Mouse (Mus musculus): ENCODE measurements around the gene Fasn. TPM values are rescaled to one million over a fixed set of nuclear protein-coding genes. Genes with fewer than 3 reads are reported as not detected.
"Not testable (repeated sequence)": the region's sequence is repeated elsewhere in the genome, so short reads cannot be mapped to it uniquely, and the experiment has no call there.

Fasn gene
- polyA plus RNA-seq, 1 experiment, result 199 TPM

GRCm38 (mm10) chr11:120792652-120793051, 31.7 kb downstream of the Fasn start:
- Histone ChIP-seq H3K4me3 (ENCODE audit: insufficient read depth, poor library complexity, severe bottlenecking) (no peak overlapping the region), H3K27me3 (ENCODE audit: control insufficient read depth, insufficient read depth, insufficient read length) (no peaks in the 10 kb centered on the region), H3K79me3 (ENCODE audit: low read depth) (peaks cover 20% of the 10 kb centered on the region), H3K79me2 (ENCODE audit: control insufficient read depth, insufficient read depth) (peaks cover 30% of the 10 kb centered on the region), H3K36me3 (ENCODE audit: control insufficient read depth, insufficient read depth) (peaks cover 67% of the 10 kb centered on the region), H3ac (ENCODE audit: control insufficient read depth, insufficient read length, low read depth) (no peak overlapping the region)
- TF ChIP-seq CEBPB (IDR thresholded peaks at IDR 0.05; ENCODE audit: low read depth) (no peak), CTCF (IDR thresholded peaks at IDR 0.05; ENCODE audit: control insufficient read depth, insufficient read depth, insufficient read length) (no peak), MYOG (IDR thresholded peaks at IDR 0.05; ENCODE audit: control insufficient read depth, extremely low read depth, insufficient read length) (no peak), MAX (IDR thresholded peaks at IDR 0.05) (no peak), FOSL1 (IDR thresholded peaks at IDR 0.05; ENCODE audit: insufficient read depth, low read length, poor library complexity, severe bottlenecking) (no peak), USF1 (IDR thresholded peaks at IDR 0.05; ENCODE audit: low read depth) (no peak), MYOD1 (IDR thresholded peaks at IDR 0.05; ENCODE audit: control insufficient read depth, insufficient read length, low read depth) (no peak)

DNA sequence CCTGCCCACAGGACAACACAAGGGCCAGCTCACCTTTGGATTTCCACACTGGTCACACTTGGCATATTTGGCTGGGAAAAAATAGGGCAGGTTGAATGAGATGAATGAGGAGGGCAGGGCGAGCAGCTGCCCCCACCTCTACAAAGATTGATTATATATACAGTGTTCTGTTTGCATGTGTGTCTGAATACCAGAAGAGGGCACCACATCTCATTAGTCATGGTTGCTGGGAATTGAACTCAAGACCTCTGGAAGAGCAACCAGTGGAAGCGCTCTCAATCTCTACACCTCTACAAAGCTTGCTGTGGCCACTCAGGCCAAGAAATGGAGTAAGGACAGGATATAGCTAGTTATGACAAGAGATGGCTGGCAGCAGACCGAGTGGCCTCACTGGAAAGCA, 34.5 kb downstream of the Fasn start:
- peaks cover 42% of the 10 kb centered on the region for H3K79me2 ChIP-seq (ENCODE audit: control insufficient read depth, insufficient read depth)
- no peak overlapping the region for H3K4me3 ChIP-seq (ENCODE audit: insufficient read depth, poor library complexity, severe bottlenecking)
- H3K79me3 ChIP-seq (ENCODE audit: low read depth), result peaks cover 16% of the 10 kb centered on the region
- H3K36me3 ChIP-seq (ENCODE audit: control insufficient read depth, insufficient read depth), result peaks cover 90% of the 10 kb centered on the region
- H3ac ChIP-seq (ENCODE audit: control insufficient read depth, insufficient read length, low read depth), result no peak overlapping the region
- TF ChIP-seq MYOG (IDR thresholded peaks at IDR 0.05; ENCODE audit: control insufficient read depth, extremely low read depth, insufficient read length) (no peak), MYOD1 (IDR thresholded peaks at IDR 0.05; ENCODE audit: control insufficient read depth, insufficient read length, low read depth) (no peak), CEBPB (IDR thresholded peaks at IDR 0.05; ENCODE audit: low read depth) (no peak), USF1 (IDR thresholded peaks at IDR 0.05; ENCODE audit: low read depth) (no peak), MAX (IDR thresholded peaks at IDR 0.05) (no peak), FOSL1 (IDR thresholded peaks at IDR 0.05; ENCODE audit: insufficient read depth, low read length, poor library complexity, severe bottlenecking) (no peak), CTCF (IDR thresholded peaks at IDR 0.05; ENCODE audit: control insufficient read depth, insufficient read depth, insufficient read length) (no peak)
- H3K27me3 ChIP-seq (ENCODE audit: control insufficient read depth, insufficient read depth, insufficient read length), result no peaks in the 10 kb centered on the region

- TF ChIP-seq USF1 (IDR thresholded peaks at IDR 0.05; ENCODE audit: low read depth), result no peak
- no peak for TF ChIP-seq MAX (IDR thresholded peaks at IDR 0.05)
- TF ChIP-seq CEBPB (IDR thresholded peaks at IDR 0.05; ENCODE audit: low read depth), result no peak
- Histone ChIP-seq H3K27me3 (ENCODE audit: control insufficient read depth, insufficient read depth, insufficient read length) (no peaks in the 10 kb centered on the region), H3ac (ENCODE audit: control insufficient read depth, insufficient read length, low read depth) (no peak overlapping the region), H3K4me3 (ENCODE audit: insufficient read depth, poor library complexity, severe bottlenecking) (no peak overlapping the region), H3K79me3 (ENCODE audit: low read depth) (peaks cover 13% of the 10 kb centered on the region), H3K36me3 (ENCODE audit: control insufficient read depth, insufficient read depth) (peaks cover 86% of the 10 kb centered on the region), H3K79me2 (ENCODE audit: control insufficient read depth, insufficient read depth) (peaks cover 42% of the 10 kb centered on the region)
Observed at GRCm38 (mm10) chr11:120789355-120789754, 35.0 kb downstream of the Fasn start.

DNA sequence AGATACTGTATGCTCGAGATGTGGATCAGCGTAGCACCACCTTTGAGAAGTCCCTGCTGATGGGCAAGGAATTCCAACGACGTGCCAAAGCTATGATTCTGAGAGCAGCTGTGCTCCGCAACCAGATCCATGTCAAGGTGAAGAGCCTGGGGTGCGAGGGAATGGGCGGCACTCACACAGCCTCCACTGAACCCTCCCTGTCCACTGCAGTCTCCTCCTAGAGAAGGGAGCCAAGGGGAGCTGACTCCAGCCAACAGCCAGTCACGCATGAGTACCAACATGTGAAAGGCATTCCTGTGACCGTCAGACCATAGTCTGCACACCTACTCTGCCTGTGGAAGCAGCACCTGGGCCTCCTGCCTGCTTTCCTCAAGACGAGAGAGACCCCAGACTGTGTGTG, 35.9 kb downstream of the Fasn start:
- H3K27me3 ChIP-seq (ENCODE audit: control insufficient read depth, insufficient read depth, insufficient read length), result not testable (repeated sequence)
- peaks cover 11% of the 10 kb centered on the region for H3K79me3 ChIP-seq (ENCODE audit: low read depth)
- peaks cover 79% of the 10 kb centered on the region for H3K36me3 ChIP-seq (ENCODE audit: control insufficient read depth, insufficient read depth)

GRCm38 (mm10) chr11:120785145-120785544, 39.2 kb downstream of the Fasn start:
- peak overlapping the region; percentile 79 for H3ac ChIP-seq (ENCODE audit: control insufficient read depth, insufficient read length, low read depth)
- peak overlapping the region; percentile 91 for H3K4me3 ChIP-seq (ENCODE audit: insufficient read depth, poor library complexity, severe bottlenecking)
- H3K79me2 ChIP-seq (ENCODE audit: control insufficient read depth, insufficient read depth), result peaks cover 41% of the 10 kb centered on the region
- H3K36me3 ChIP-seq (ENCODE audit: control insufficient read depth, insufficient read depth), result peaks cover 48% of the 10 kb centered on the region
- H3K27me3 ChIP-seq (ENCODE audit: control insufficient read depth, insufficient read depth, insufficient read length), result no peaks in the 10 kb centered on the region
- H3K79me3 ChIP-seq (ENCODE audit: low read depth), result peaks cover 11% of the 10 kb centered on the region
- TF ChIP-seq MYOD1 (IDR thresholded peaks at IDR 0.05; ENCODE audit: control insufficient read depth, insufficient read length, low read depth), result no peak

More for the DNA sequence above, 35.9 kb downstream of the Fasn start:
- not testable (repeated sequence) for H3ac ChIP-seq (ENCODE audit: control insufficient read depth, insufficient read length, low read depth); H3K4me3 ChIP-seq (ENCODE audit: insufficient read depth, poor library complexity, severe bottlenecking)
- H3K79me2 ChIP-seq (ENCODE audit: control insufficient read depth, insufficient read depth), result peaks cover 38% of the 10 kb centered on the region

- Histone ChIP-seq H3K36me3 (ENCODE audit: control insufficient read depth, insufficient read depth) (peaks cover 39% of the 10 kb centered on the region), H3K27me3 (ENCODE audit: control insufficient read depth, insufficient read depth, insufficient read length) (no peaks in the 10 kb centered on the region), H3K4me3 (ENCODE audit: insufficient read depth, poor library complexity, severe bottlenecking) (peak within 1 kb of the TSS; percentile 91), H3K79me3 (ENCODE audit: low read depth) (peaks cover 11% of the 10 kb centered on the region), H3ac (ENCODE audit: control insufficient read depth, insufficient read length, low read depth) (peak within 1 kb of the TSS; percentile 92), H3K79me2 (ENCODE audit: control insufficient read depth, insufficient read depth) (peaks cover 41% of the 10 kb centered on the region)
- TF ChIP-seq CEBPB (IDR thresholded peaks at IDR 0.05; ENCODE audit: low read depth) (no peak), MAX (IDR thresholded peaks at IDR 0.05) (peak; percentile 41)
Observed at GRCm38 (mm10) chr11:120784064-120784791, 40.1 kb downstream of the Fasn start, which contains the start of the genes Rfng and Gps1. Gene Rfng, minus strand, starts transcription at chr11:120784207. Gene Gps1, plus strand, starts transcription at chr11:120784272.

All from C2C12 (cell line).